Comparison of ENCODE assay signal across 10 mouse cellular contexts in the genomic region with DNA sequence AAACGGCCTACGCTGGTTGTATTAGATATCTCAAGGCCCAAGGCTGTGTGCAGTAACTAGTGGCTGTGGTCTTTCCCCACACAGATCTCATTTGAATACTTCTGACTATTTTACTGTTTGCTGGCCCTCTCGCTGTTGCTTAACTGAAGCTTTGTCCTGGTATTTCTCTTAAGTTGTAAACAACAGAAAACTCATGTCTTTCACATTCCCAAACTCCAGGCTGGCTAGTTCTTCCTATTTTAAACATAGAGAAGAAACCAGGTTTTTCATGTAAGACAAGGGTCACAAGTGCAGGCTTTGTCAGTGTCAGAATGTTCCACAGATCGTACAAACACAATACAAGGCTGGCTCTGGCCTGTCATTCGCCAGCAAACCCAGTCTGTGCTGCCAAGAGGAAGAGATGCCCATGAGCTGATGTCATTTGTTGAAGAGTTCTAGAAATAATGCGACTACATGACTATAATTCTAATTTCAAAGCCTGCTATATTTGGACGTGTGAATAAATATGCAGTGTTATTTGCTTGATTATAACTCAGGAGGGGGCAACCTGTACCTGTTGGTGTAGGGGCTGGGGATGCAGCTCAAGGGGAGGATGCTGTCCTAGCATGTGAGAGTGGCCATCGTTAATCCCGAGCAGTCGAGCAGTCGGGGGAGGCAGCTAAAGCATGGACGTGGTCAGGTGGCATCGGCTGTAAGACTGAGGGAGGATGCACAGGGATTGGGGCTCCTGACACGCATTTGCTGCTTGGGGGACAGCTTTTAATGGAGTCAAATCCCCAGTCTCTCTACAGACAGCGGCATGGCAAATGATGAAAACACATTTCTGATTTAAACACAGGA.
DNase-seq lines count a peak whose midpoint lies in the region; ATAC-seq and TF ChIP-seq lines count a peak whose summit lies in the region.
"Had no signal": no experiment of that assay in that cellular context is flagged by ENCODE, and none has a peak within 500 bp of the region (broad histone marks: within the 10 kb centered on the region; RNA-seq: fewer than 3 reads in every experiment).

No protein-coding gene starts in this region.

- H3K9ac ChIP-seq in heart, embryonic 16.5 days (ENCODE audit: low read length) = peak overlapping the region; percentile 57

- peak overlapping the region; percentile 41; the same call in 1 of the 2 replicates for H3K4me2 ChIP-seq in heart, embryonic 16.5 days (ENCODE audit: low read depth, low read length)

- H3K9me3 ChIP-seq in heart, embryonic 16.5 days (replicated peaks; ENCODE audit: control insufficient read depth, low read length) = no peaks in the 10 kb centered on the region

- peak in 1 of 2 experiments; percentile 62 for DNase-seq in cerebellum, adult 2 months
- DNase-seq in cerebellum, postnatal 4 days (ENCODE audit: low spot score in 2 of 2) = no peak
- peak; percentile 24 for DNase-seq in layer of hippocampus, adult 9-10 months (ENCODE audit: low spot score)
- DNase-seq in layer of hippocampus, postnatal 25 days (ENCODE audit: extremely low spot score in 1 of 2, low spot score in 1 of 2) = no peak
- DNase-seq in lung, postnatal 4 days = peak; percentile 56 to 81
- no peak for DNase-seq in urinary bladder, postnatal 10 days (ENCODE audit: low spot score)
- DNase-seq in cerebellum, postnatal 14 days = no peak
- DNase-seq: gastrocnemius, postnatal 14 days; thymus, postnatal 36 days had no signal

- H3K36me3 ChIP-seq in heart, embryonic 16.5 days (ENCODE audit: control insufficient read depth, insufficient read depth) = peaks cover 21% of the 10 kb centered on the region

- H3K27me3 ChIP-seq in cerebellum, adult 2 months (ENCODE audit: control insufficient read depth, insufficient read depth, low read length) = no peaks in the 10 kb centered on the region
- no peaks in the 10 kb centered on the region for H3K27me3 ChIP-seq in heart, embryonic 16.5 days (ENCODE audit: control insufficient read depth, insufficient read depth, low read length)

- peaks cover 7% of the 10 kb centered on the region; the same call in 1 of the 2 replicates for H3K4me1 ChIP-seq in cerebellum, adult 2 months (ENCODE audit: control insufficient read depth, insufficient read depth, low read length)
- peaks cover 14% of the 10 kb centered on the region for H3K4me1 ChIP-seq in heart, embryonic 16.5 days (ENCODE audit: control insufficient read depth, insufficient read depth, low read length)

- peak; percentile 71 for ATAC-seq in heart, embryonic 16.5 days (replicated peaks; ENCODE audit: extremely low read depth, insufficient read depth, low FRiP score)

- WGBS in cerebellum, adult 2 months = 38% methylated on average over 15 of the region's 15 CpGs
- 46% methylated on average over 15 of the region's 15 CpGs for WGBS in heart, embryonic 16.5 days

- TF ChIP-seq POLR2A in cerebellum, adult 2 months (IDR thresholded peaks at IDR 0.05; ENCODE audit: borderline replicate concordance, insufficient read depth, low read length) = no peak

- no peak for TF ChIP-seq CTCF in cerebellum, adult 2 months (IDR thresholded peaks at IDR 0.05; ENCODE audit: borderline replicate concordance, insufficient read depth, low read depth, low read length)

- no peak overlapping the region for H3K4me3 ChIP-seq in cerebellum, adult 2 months (replicated peaks; ENCODE audit: insufficient read depth, low read depth, low read length)
- H3K4me3 ChIP-seq in heart, embryonic 16.5 days (ENCODE audit: low read length) = 0 out of 2 replicates have a peak overlapping the region, but pooled peaks have one; percentile 4

- peak overlapping the region; percentile 49; the same call in 1 of the 2 replicates for H3K27ac ChIP-seq in cerebellum, adult 2 months (ENCODE audit: insufficient read depth, low read length)
- H3K27ac ChIP-seq in heart, embryonic 16.5 days (ENCODE audit: low read length) = peak overlapping the region; percentile 93

Comparison
In these comparisons a context has a peak if more than half of its experiments do, and no peak if none do; other contexts are left out.
1. DNase-seq: peak in layer of hippocampus, adult 9-10 months (single experiment) and lung, postnatal 4 days (2 of 2); none in cerebellum, postnatal 4 days (0 of 2), layer of hippocampus, postnatal 25 days (0 of 2), urinary bladder, postnatal 10 days (single experiment) and cerebellum, postnatal 14 days (0 of 2).